Mouse (Mus musculus) right cerebral cortex, postnatal 4 days (tissue): Measurements from ENCODE around the gene Abcc6.

Experiments
- DNase-seq: peaks from one replicate; pipeline ENCODE4 v3.0.0-alpha.2; 2022

Abcc6 gene

GRCm38 (mm10) chr7:46030145-46030488 is at the start of gene Abcc6:
Gene Abcc6 (minus strand): TSS chr7:46030302.
- no peak for DNase-seq

GRCm38 (mm10) chr7:46077675-46078074 is 47.6 kb upstream of the Abcc6 start:
- DNase-seq, result no peak

GRCm38 (mm10) chr7:46076844-46077243 is 46.7 kb upstream of the Abcc6 start:
- no peak for DNase-seq

GRCm38 (mm10) chr7:46068831-46069230 is 38.7 kb upstream of the Abcc6 start:
- no peak for DNase-seq

DNA sequence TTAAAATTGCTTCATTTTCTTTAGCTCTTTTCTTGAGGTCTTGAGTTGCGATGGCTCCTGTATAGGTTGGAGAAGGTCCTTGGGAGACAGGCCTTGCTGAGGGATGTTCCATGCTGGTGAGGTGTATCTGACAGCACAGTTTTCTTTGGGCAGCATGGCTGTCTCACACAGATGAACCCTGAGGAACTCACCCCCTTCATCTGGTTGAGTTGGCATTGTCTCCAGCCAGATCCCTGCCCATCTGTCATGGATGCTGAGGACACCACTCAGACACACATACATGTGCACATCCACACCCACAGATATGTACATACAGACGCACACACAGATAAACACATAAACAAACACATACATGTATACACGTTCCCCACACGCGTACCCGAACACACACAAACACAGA is 33.2 kb upstream of the Abcc6 start:
- no peak for DNase-seq

DNA sequence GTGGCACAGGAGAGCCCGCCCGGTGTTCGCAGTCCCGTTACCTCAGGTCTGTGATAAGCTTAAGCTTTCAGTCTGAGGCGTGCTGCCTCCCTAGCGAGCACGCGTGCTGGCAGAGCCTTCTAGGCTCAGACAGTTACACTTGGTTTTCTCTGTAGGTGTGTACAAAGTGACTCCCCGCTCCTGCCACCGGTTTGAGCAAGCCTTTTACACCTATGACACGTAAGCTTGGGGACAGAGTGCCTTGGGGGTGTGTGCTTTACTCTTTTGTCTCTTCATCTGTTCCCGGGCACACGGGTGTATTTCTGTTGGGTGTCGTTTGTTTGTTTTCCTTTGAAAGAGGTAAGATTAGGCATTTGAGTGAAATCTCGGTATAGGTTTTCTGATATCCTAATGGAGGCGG is 31.5 kb upstream of the Abcc6 start:
- DNase-seq, result no peak

DNA sequence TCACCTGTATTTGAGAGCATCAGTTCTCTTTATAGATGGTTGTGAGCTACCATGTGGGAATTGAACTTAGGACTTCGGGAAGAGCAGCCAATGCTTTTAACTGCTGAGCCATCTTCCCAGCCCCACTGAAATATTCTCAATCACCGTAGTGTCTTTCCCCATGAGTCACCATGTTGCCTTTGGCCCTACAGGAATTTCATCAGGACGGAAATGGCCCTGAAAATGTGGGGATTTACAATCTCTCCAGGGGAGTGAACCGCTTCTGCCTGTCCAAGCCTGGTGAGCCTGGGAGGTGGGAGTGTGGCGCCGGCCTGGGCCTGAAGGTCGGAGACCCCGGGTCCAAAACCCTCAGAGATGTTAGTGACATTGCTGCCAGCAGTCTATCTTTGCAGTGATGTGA is 30.6 kb upstream of the Abcc6 start:
- no peak for DNase-seq

- no peak for DNase-seq
Measured at GRCm38 (mm10) chr7:46058882-46059281, 28.8 kb upstream of the Abcc6 start.

DNA sequence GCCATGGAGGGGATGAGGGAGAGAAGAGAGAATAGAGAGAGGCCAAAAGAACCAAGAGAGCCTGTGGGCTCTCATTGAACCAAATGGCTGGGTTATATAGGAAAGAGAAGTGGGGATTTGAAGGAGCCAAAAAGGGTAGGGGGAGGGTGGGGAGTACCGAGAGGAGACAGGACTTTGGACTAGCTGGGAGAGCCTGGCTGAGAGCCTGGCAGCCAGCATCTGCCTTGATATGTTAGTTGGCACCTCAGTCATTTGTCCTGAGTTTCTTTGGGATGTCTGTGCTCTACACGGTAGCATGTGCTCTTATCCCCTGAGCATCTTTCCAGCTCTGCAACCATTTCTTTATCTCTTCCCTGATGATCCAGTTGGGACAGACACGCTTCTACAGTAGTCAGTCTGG is 23.5 kb upstream of the Abcc6 start:
- no peak for DNase-seq

GRCm38 (mm10) chr7:46052161-46052821 is 22.2 kb upstream of the Abcc6 start:
- peak; percentile 36 for DNase-seq

DNA sequence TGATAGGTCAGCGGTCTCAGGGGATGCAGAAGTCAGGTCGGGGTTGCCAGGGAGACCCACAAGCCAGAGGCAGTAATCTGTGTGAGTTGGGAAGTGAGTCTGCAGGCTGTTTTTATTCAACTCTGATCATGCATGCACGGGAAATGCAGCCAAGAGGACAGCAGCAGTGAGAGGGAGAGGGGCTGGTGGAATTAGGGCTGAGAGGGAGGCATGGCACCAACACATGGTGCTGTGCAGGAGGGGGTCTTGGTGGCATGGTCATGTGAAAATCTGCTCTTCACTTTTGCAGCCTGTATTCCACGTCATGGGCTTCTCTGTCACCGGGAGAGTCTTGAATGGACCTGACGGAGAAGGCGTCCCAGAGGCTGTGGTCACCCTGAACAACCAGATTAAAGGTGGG is 19.9 kb upstream of the Abcc6 start:
- no peak for DNase-seq

- no peak for DNase-seq
Measured at GRCm38 (mm10) chr7:46047873-46048562, 17.9 kb upstream of the Abcc6 start.

DNA sequence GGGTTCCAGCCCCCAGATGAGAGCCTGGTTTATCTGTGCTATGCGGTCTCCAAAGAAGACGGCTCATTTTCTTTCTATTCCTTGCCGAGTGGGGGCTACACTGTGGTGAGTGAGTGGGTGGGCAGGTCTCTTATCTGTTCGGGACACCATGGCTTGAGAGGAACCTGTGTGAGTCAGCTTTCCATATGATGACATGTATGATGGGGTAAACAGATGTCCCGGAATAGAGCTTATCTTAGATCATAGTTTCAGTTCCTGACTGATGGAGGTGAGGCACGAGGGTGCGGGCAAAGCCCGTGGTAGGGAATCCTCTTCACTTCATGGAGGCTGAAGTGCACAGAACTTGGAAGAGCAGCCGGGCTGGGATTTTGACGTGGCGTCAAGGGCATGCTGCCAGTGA is 15.8 kb upstream of the Abcc6 start:
- no peak for DNase-seq

DNA sequence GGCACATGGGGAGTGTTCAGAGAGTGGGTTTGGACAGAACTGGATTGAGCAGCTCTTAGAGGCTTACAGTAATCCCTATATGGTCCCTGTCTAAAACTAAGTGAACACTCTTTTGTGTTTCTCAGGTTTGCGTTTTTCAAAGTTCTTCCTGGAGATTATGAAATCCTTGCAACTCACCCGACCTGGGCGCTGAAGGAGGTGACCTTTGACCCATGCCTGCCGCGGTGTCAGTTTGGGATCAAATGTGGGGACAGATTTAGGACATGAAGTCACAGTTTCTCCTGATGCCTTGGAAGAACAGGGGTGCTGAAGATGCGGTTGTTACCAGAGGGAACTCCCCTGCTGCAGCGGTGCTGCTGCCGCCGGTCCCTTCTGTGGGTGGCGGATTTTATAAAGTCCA is 14.0 kb upstream of the Abcc6 start:
- DNase-seq, result no peak

DNA sequence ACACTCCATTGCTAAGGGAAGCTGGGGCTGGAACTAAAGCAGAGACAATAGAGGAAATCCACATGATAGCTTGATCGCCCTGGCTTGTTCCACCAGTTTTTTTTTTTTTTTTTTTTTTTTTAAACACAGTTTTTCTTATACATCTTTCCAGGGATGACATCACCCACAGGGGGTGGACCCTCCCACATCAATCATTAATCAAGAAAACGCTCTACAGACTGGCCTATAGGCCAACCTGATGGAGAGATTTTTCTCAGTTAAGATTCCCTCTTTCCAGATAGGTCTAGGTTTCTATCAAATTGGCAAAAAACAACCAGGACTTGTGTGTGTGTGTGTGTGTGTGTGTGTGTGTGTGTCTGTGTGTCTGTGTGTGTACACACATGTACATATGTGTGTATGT is 9.8 kb upstream of the Abcc6 start:
- DNase-seq, result no peak

- no peak for DNase-seq
Measured at GRCm38 (mm10) chr7:46037433-46037832, 7.3 kb upstream of the Abcc6 start.

DNA sequence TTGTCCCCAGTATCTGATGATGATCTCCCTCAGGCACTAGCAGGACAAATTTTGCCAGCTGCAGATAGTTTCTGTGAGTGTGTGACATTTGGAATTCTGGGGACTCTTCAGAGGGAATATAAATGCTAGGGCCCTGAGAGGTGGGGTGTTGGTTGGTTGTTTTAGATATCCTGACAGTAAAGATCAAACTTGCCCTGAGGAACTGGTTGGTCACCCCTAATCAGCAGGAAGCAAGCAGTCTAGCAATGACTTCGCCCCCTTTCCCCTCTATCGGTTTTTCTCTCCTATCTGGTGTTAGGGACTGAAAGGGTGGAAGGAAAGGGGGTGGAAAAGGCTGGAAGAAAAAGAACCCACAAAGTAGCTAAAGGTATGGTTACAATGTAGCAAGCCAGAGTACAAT is 5.4 kb upstream of the Abcc6 start:
- DNase-seq, result no peak

DNA sequence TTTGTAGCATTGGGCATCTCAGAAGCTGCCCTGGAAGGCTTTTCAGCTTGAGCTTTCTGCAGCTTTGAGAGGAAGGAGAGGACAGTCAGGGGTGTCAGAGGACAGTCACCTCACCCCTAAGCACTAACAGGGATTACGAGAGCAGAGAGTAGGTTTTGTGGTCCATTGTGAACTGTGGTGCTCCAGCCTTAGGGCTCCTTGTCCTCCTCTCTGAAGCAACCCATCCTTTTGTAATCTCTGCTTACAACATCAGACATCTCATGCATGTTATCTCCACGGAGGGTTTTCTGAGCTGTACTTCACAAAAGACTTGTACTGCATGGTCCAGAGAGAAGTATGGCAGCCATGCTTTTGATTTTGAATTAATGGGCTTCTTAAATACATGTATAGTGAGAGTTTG is 4.9 kb upstream of the Abcc6 start:
- no peak for DNase-seq

- no peak for DNase-seq
Measured at GRCm38 (mm10) chr7:46033870-46034337, 3.8 kb upstream of the Abcc6 start.

DNA sequence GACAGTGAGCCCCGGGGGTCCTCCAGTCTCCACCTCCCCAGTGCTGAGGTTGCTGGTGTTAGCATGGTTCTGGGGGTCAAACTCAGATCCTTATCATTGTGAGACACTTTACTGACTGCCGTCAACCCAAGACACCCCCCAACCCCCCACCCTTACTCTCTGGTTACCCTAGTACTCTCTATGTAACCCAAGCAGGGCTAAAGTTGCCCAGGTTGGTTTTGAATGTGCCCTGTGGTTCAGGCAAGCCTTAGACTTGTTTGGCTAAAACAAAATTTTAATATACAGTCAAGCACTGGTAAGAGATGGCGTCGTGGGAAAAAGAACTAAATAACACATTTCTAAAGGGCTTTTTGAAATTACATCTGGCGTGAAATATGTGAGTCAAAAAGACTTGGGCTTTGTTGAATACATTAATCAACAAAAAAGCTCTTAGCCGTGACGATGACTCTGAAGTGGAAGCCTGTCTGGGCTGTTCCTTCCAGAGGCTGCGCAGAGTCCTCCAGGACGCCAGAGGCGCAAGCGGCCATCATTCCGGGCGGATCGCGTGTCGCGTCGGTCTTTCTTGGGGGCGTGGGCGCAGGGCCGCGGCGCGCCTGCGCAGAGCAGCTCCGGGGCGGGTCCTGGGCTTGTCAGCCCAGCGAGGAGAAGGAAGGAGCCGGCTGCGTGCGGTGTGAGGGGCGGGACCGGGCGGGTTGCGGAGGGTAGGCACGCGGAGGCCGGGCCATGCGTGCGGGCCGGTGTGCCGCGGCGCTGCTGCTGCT is 3.2 kb upstream of the Abcc6 start, which contains the start of gene Nomo1:
Gene Nomo1 (plus strand): TSS at position 590 of the 761 bp plus-strand sequence.
- DNase-seq, result peak; percentile 97

- no peak for DNase-seq
Measured at GRCm38 (mm10) chr7:46031075-46031474, 973 bp upstream of the Abcc6 start.

DNA sequence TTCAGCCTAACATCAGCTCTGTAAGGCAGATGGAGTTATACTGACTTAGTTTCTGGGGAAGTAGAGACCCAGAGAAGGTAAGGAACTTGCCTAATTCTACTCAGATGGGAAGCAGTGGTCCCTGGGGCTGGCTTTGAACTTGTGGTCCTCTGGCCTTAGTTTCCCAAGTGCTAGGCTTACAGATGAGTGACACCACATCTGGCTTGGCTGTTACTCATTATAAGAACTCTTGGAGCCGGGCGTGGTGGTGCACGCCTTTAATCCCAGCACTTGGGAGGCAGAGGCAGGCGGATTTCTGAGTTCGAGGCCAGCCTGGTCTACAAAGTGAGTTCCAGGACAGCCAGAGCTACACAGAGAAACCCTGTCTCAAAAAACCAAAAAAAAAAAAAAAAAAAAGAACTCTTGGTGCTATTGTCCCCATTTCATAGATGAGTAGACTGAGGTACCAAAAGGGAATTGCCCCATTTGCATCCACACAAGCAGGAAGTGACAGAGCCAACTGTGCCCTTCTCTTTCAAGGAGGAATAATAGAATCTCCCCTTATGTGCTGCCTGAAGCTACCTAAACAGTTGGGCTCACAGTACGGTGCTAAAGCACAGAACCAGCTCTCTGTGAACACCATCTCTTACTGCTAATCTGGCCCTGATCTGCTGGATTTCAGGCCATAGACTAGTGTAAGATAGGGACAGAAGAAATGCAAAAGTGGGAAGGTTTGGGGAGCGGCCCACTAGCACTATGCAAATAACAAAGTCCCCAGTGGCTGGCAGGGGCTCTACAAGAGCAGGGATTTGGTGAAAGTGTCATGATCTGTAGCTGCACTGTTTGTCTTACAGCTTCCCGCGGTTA is 580 bp downstream of the Abcc6 start:
- DNase-seq, result no peak

- no peak for DNase-seq
Measured at GRCm38 (mm10) chr7:46028681-46029080, 1.4 kb downstream of the Abcc6 start.
